Mouse (Mus musculus): ENCODE results near the gene Mrrf. TPM values are rescaled to one million over a fixed set of nuclear protein-coding genes. Genes with fewer than 3 reads are reported as not detected.
A peak's percentile ranks its signal among the peaks of the same experiment; 100 is the strongest.

Gene Mrrf
- total and polyA plus RNA-seq, 2 experiments from 2014 or later, result 14.0 to 21.9 TPM

- Histone ChIP-seq H3K4me3 (ENCODE audit: low read depth, low read length) (no peak overlapping the region), H3K36me3 (ENCODE audit: insufficient read depth) (no peaks in the 10 kb centered on the region), H3K9ac (no peak overlapping the region), H3K27ac (ENCODE audit: low read depth, low read length) (no peak overlapping the region), H3K4me1 (ENCODE audit: insufficient read depth) (no peaks in the 10 kb centered on the region), H3K27me3 (ENCODE audit: insufficient read depth, low read length) (no peaks in the 10 kb centered on the region), H3K4me2 (ENCODE audit: low read depth) (no peak overlapping the region), H3K9me3 (ENCODE audit: low read length) (no peaks in the 10 kb centered on the region)
- TF ChIP-seq CTCF (IDR thresholded peaks at IDR 0.05; ENCODE audit: low read depth), result no peak
- ATAC-seq (no peak), DNase-seq (no peak)
- 40% methylated on average over 2 of the region's 2 CpGs for WGBS
These were observed 88.4 kb downstream of the Mrrf start for GRCm38 (mm10) chr2:36224599-36224998.

- H3K27me3 ChIP-seq (ENCODE audit: insufficient read depth, low read length), result no peaks in the 10 kb centered on the region
- peak within 1 kb of the TSS; percentile 22; the same call in 1 of the 2 replicates for H3K9ac ChIP-seq
- no peaks in the 10 kb centered on the region for H3K9me3 ChIP-seq (ENCODE audit: low read length)
- peak; percentile 32; the same call in 1 of the 2 replicates for TF ChIP-seq CTCF (IDR thresholded peaks at IDR 0.05; ENCODE audit: low read depth)
- no peaks in the 10 kb centered on the region for H3K36me3 ChIP-seq (ENCODE audit: insufficient read depth)
- no peak within 1 kb of the TSS for H3K27ac ChIP-seq (ENCODE audit: low read depth, low read length)
- peaks cover 6% of the 10 kb centered on the region; the same call in 1 of the 2 replicates for H3K4me1 ChIP-seq (ENCODE audit: insufficient read depth)
- peak within 1 kb of the TSS; percentile 28 for H3K4me3 ChIP-seq (ENCODE audit: low read depth, low read length)
- DNase-seq, result no peak
- ATAC-seq, result peak; percentile 38
- 2% methylated on average over 18 of the region's 18 CpGs for WGBS
- peak within 1 kb of the TSS; percentile 57 for H3K4me2 ChIP-seq (ENCODE audit: low read depth)
These were observed 94.2 kb downstream of the Mrrf start, which contains the start of gene Ptgs1 for GRCm38 (mm10) chr2:36230366-36230765. Gene Ptgs1 (plus strand): TSS chr2:36230426.

DNA sequence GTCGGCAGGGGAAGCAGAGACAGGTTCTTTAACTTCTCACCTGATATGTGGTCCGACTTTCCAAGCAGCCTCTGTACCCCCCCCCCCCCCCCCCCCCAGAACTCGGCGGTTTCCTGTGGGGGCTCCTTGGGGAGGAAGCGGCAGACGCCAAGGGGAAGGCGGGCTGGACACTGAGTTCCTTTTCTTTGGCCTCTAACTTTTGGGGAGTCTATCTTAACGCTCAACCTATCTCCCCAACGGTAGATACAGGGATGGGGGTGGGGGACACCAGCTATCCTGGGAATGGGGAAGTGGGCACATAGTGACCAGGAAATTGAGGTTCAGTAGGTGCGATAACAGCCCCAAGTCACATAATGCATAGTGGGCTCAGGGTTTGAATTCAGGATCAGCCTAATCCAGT, 94.8 kb downstream of the Mrrf start:
- Histone ChIP-seq H3K36me3 (ENCODE audit: insufficient read depth) (no peaks in the 10 kb centered on the region), H3K9ac (no peak overlapping the region), H3K4me1 (ENCODE audit: insufficient read depth) (peaks cover 6% of the 10 kb centered on the region; the same call in 1 of the 2 replicates), H3K27me3 (ENCODE audit: insufficient read depth, low read length) (no peaks in the 10 kb centered on the region), H3K4me3 (ENCODE audit: low read depth, low read length) (peak overlapping the region; percentile 28), H3K9me3 (ENCODE audit: low read length) (no peaks in the 10 kb centered on the region), H3K27ac (ENCODE audit: low read depth, low read length) (no peak overlapping the region), H3K4me2 (ENCODE audit: low read depth) (peak overlapping the region; percentile 57)
- DNase-seq, result no peak
- TF ChIP-seq CTCF (IDR thresholded peaks at IDR 0.05; ENCODE audit: low read depth), result no peak
- no peak for ATAC-seq
- 50% methylated on average over 9 of the region's 10 CpGs for WGBS

DNA sequence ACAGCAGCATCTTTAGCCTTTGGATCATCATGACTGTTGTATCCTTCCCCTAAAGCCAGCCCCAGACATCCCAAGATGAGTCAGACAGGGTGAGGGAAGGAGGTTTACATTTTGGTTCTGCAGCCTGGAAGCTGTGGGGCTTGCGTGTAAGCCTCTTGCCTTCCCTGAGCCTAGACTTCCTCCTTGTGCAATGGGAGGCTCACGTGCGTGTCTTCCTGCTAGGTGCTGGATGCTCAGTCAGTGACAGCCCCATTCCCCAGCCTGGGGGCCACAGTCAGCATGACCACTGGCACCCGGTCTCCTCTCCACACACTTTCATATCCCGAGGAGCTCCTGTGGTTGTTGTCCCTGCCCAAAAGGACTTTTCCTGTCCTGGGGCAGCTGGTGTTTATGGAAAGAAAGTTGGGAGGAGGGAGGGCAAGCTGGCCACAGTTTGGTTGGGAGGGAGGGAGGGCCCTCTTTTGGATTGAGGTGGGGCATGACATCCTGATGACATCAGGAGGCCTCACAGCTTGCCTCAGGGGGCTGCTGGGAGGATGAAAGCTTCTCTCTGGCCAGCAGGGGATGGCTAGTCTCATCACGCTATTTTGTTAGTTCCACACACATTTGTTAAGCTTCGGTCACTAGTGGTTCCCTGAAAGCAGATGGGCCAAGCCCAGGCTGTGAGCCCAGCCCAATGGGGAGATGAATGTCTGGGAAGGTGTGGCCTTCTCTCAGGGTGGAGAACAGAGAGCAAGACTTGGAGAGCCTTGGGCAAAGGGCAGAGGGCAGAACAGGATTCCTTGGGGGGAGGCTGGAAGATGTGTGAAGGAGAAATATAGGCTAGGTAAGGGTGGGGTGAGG, 98.6 kb downstream of the Mrrf start:
- DNase-seq, result no peak
- no peak overlapping the region for H3K9ac ChIP-seq
- H3K4me3 ChIP-seq (ENCODE audit: low read depth, low read length), result no peak overlapping the region
- H3K4me2 ChIP-seq (ENCODE audit: low read depth), result no peak overlapping the region
- H3K4me1 ChIP-seq (ENCODE audit: insufficient read depth), result peaks cover 6% of the 10 kb centered on the region; the same call in 1 of the 2 replicates
- H3K9me3 ChIP-seq (ENCODE audit: low read length), result no peaks in the 10 kb centered on the region
- H3K27me3 ChIP-seq (ENCODE audit: insufficient read depth, low read length), result no peaks in the 10 kb centered on the region
- no peaks in the 10 kb centered on the region for H3K36me3 ChIP-seq (ENCODE audit: insufficient read depth)
- WGBS, result 73% methylated on average over 7 of the region's 7 CpGs
- no peak overlapping the region for H3K27ac ChIP-seq (ENCODE audit: low read depth, low read length)
- no peak for TF ChIP-seq CTCF (IDR thresholded peaks at IDR 0.05; ENCODE audit: low read depth)
- ATAC-seq, result no peak

DNA sequence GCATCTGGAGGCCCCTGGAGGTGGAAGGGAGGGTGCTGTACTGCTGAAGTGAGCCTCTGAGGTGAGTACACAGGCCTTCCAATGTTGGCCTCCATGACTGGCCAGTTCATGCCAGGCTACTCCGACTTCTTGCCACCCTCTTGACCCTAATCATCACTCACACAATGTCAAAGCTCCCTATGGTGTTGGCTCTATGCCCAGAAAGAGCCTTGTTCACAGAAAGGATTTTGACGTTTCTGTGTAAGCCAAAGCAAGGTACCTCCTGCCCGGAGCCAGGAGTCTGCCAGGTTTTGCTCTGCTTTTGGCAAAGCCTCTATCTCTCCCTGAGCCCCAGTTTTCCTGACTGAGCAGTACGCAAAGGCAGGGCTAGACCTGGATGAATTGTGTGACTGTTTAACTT, 99.7 kb downstream of the Mrrf start:
- H3K27me3 ChIP-seq (ENCODE audit: insufficient read depth, low read length), result no peaks in the 10 kb centered on the region
- no peaks in the 10 kb centered on the region for H3K36me3 ChIP-seq (ENCODE audit: insufficient read depth)
- H3K27ac ChIP-seq (ENCODE audit: low read depth, low read length), result no peak overlapping the region
- WGBS, result 22% methylated on average over 4 of the region's 4 CpGs
- no peak overlapping the region for H3K4me3 ChIP-seq (ENCODE audit: low read depth, low read length)
- no peak overlapping the region for H3K4me2 ChIP-seq (ENCODE audit: low read depth)
- no peak overlapping the region for H3K9ac ChIP-seq
- peak; percentile 62 for ATAC-seq
- H3K4me1 ChIP-seq (ENCODE audit: insufficient read depth), result no peaks in the 10 kb centered on the region
- no peaks in the 10 kb centered on the region for H3K9me3 ChIP-seq (ENCODE audit: low read length)
- TF ChIP-seq CTCF (IDR thresholded peaks at IDR 0.05; ENCODE audit: low read depth), result no peak
- peak; percentile 24 for DNase-seq

- H3K36me3 ChIP-seq (ENCODE audit: insufficient read depth), result no peaks in the 10 kb centered on the region
- ATAC-seq, result no peak
- H3K9ac ChIP-seq, result no peak overlapping the region
- TF ChIP-seq CTCF (IDR thresholded peaks at IDR 0.05; ENCODE audit: low read depth), result no peak
- no peak overlapping the region for H3K4me3 ChIP-seq (ENCODE audit: low read depth, low read length)
- H3K27ac ChIP-seq (ENCODE audit: low read depth, low read length), result no peak overlapping the region
- DNase-seq, result no peak
- 90% methylated on average over 5 of the region's 5 CpGs for WGBS
- no peak overlapping the region for H3K4me2 ChIP-seq (ENCODE audit: low read depth)
- H3K4me1 ChIP-seq (ENCODE audit: insufficient read depth), result no peaks in the 10 kb centered on the region
- H3K9me3 ChIP-seq (ENCODE audit: low read length), result no peaks in the 10 kb centered on the region
- no peaks in the 10 kb centered on the region for H3K27me3 ChIP-seq (ENCODE audit: insufficient read depth, low read length)
These were observed 100.7 kb downstream of the Mrrf start for GRCm38 (mm10) chr2:36236889-36237288.

DNA sequence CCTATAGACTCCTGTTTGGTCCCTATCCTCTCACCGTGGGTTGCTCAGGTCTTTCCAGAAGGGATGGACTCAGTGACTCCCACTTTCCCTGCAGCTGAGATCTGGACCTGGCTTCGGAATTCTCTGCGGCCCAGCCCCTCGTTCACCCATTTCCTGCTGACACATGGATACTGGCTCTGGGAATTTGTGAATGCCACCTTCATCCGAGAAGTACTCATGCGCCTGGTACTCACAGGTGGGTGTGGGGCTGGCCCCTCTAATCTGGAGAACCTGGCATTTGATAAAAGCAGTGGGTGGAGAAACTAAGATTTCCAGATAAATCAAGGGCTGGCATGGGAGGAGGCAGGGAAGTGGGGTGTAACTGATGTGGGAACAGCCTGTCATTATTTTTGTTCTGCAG, 101.4 kb downstream of the Mrrf start:
- Histone ChIP-seq H3K4me2 (ENCODE audit: low read depth) (no peak overlapping the region), H3K4me1 (ENCODE audit: insufficient read depth) (no peaks in the 10 kb centered on the region), H3K36me3 (ENCODE audit: insufficient read depth) (no peaks in the 10 kb centered on the region), H3K9ac (no peak overlapping the region), H3K27me3 (ENCODE audit: insufficient read depth, low read length) (no peaks in the 10 kb centered on the region), H3K27ac (ENCODE audit: low read depth, low read length) (no peak overlapping the region), H3K4me3 (ENCODE audit: low read depth, low read length) (no peak overlapping the region), H3K9me3 (ENCODE audit: low read length) (no peaks in the 10 kb centered on the region)
- no peak for ATAC-seq
- DNase-seq, result no peak
- no peak for TF ChIP-seq CTCF (IDR thresholded peaks at IDR 0.05; ENCODE audit: low read depth)
- 91% methylated on average over 6 of the region's 6 CpGs for WGBS

All from forebrain, postnatal 0 days (tissue).